Mouse (Mus musculus): ENCODE measurements at regions not wholly inside any gene's neighbourhood (a gene's known extent, or its start where the extent isn't known, plus 50 kb on each side); places are given as distances from the start of the nearest gene placed in this dataset.

DNA sequence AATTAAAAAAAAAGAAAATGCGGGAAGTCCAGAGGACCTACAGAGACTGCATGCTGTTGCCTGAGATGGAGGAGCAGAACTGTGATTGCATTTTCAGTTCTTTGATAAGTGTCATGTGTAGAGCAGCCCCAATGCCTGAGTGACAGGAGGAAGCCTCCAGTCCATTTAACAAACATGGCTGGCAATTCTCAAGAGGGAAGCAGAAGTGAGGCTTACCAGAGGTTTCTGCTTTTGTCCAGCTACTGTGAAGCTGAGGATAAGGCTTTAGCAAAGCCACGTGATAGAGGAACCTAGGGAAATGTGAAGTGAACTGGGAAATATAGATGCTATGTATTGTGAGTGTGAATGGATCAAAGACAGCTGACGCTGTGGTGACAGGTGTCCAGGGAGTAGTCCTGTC, 56.6 kb downstream of the Sucnr1 start:
- DNase-seq (ENCODE audit: low spot score in 2 of 2) = no peak

DNA sequence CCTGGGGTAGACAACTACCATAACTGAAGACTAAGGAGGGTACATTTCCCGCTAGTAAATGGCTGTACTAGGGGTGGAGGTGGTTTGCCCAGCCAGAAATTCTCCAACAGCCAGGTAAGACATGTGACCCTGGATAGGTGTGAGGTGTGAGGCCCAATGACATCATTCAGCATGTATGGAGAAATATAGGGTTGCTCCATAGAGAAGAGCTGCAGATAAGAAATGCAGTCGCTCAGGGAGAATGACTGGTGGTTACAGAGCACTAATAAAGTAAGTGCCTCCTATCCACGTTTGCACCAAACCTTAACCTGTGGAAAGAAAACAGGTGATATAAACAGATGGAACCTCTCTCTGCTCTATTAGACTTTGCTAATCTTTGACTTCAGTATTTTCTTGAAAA, 78.2 kb downstream of the Sucnr1 start:
- no peak for DNase-seq (ENCODE audit: low spot score in 2 of 2)

DNA sequence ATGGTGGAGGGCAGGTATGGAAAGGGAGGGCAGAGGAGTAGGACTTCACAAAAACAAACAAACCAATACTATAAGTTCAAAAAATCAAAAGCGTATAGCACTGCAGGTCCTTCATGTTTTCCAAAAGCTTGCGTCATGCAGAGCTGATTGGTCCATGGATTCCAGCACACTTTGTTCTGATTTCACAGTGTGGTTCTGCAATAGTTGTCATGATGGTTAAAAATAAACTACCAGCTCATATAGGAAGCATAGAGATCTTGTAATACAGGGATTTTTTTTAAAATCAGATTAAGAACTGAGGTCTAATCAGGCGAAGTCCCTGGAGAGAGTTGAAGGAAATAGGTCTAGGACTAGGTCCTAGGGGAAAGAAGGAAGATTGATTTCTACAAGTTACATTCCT, 86.0 kb downstream of the Sucnr1 start:
- no peak for DNase-seq (ENCODE audit: low spot score in 2 of 2)

DNA sequence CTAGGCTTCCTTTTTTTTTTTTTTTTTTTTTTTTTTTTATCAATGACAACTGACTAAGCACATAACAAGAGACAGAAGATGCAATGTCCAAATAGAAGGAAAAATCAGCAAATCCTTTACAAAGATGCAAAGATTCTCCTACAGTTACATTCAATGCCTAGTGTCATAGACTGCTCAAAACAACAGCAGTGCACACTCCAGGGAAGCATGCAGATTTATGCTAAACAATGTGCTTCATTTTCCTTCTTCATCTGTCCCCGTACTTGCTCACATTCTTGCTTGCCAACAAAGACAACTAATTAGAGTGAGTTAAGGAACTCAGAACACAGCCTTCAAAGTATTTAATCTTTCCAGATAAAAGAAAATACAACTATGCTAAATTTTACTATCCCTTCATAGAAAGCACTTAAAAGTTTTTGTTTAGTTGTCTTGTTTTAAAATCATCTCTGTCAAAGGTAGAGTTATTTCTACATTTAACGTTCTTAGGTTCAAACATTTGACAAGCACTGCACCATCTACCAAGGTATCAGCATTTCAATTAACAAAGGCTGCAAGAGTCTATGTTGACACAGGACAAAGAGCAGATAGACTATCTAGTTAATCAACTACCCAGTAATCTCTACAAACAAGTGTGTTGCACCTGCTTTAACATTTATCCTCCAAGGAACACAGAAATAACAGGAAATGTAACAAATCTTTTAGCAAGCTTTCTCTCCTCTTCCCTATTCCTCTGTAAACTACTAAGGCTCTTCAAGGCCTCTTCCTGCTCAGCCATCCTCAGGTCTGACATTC, 86.7 kb downstream of the Sucnr1 start:
- no peak for DNase-seq (ENCODE audit: low spot score in 2 of 2)

DNA sequence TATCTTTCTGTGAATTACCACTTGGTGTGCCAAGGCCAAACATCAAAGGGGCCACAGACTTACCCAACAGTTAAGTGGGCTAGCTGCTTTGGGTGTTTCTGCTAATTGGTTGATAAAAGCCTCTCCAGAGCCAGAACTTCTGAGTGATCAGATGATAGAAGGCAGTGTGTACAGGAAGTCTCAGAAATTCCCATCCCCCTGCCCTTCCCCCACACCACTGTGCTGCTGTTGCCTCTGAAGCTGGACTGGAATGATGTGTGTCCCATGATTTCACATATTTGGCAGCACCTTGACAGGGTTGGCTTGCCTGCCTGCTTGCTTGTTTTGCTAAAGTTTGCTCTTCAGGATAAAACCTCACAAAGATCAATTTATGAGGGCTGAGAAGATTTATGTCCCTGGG, 87.9 kb downstream of the Sucnr1 start:
- no peak for DNase-seq (ENCODE audit: low spot score in 2 of 2)

DNA sequence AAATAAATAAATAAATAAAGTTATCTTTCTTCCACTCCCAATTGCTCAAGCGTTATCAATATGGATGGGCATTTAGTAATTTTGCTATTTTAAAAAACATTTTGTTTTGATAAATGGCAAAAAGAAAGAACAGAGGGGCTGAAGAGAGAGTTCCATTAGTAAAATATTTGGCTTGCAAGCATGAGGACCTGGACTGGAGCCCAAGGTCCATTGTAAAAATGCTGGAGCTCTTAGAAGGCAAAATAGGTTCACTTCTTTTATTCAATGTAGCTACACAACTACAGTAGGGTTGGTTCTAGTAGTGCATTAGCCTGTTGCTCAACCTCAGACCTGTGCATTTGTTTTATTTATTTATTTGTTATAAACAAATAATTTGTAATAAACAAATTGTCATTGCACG, 102.8 kb downstream of the Sucnr1 start:
- DNase-seq (ENCODE audit: low spot score in 2 of 2) = no peak

DNA sequence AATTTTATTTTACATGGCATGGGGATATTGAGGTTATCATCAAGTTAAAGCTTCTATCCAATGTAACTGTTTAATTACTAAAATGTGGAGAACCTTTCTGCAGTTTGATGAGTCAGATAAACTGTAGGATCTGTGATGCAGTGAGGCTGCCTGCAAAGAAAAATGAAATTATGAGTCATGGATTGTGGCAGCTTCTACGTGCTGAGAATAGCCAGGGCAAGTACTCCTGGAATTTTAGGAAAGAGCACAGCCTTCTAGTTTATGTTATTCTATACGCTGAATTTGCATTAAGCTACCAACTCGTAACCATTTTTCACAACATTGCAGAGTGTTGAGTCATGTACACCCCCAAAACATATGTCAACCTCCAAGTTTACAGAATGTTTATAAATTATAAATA, 114.4 kb downstream of the Sucnr1 start:
- DNase-seq (ENCODE audit: low spot score in 2 of 2) = peak in 1 of 2 experiments; percentile 28

DNA sequence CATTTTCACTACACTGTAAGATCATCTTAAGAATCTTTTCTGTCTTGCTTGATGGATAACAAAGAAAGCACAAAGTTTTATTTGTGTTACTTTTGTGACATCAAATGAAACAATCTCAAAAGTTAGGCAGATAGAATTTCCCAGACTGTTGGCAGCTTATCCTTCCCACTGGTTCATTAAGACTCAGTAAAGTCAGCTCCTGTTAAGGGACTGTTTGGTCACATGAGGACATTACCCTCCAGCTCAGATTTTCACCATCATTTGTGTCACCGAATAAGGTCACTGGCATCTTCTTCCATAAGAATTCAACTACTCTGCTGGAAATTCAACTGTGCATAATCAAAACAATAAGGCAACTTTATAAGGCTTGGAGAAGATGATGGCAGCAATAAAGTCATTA, 126.3 kb downstream of the Sucnr1 start:
- DNase-seq (ENCODE audit: low spot score in 2 of 2) = no peak

DNA sequence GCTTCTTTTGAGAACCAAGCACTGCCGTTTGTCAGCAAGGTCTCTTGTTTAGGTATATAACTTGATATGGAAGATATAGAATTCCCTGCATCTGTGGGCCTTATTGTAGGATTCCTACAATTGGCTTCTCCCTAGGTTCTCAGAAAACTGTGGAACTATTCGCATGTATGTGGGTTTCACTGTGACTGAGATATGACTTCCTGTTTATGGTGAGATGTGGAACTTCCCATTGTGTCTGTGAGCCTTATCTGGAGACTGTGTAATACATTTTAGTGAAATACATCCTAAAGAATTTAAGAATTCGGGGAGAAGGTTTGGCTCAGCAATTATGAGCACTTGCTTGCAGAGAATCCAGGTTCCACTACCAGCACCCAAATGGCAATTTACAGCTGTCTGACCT, 137.3 kb downstream of the Sucnr1 start:
- no peak for DNase-seq (ENCODE audit: low spot score in 2 of 2)

DNA sequence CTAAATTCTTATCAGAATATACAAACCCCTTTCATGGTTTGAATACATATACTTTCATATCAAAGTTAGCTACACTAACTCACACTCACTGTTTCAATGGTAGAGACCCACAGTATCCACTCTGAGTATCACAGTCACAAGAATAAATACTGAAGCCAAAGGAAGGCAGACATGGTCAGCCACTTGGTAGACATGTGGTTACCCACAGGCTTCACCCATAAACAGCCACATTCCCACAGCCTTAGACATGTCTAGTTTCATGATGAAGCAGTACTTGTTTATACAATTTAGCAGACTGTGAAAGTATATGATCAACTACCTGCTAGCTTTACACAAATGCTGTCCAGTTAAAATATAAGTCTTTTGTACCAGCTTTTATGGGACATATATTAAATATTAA, 159.0 kb downstream of the Sucnr1 start:
- DNase-seq (ENCODE audit: low spot score in 2 of 2) = no peak

DNA sequence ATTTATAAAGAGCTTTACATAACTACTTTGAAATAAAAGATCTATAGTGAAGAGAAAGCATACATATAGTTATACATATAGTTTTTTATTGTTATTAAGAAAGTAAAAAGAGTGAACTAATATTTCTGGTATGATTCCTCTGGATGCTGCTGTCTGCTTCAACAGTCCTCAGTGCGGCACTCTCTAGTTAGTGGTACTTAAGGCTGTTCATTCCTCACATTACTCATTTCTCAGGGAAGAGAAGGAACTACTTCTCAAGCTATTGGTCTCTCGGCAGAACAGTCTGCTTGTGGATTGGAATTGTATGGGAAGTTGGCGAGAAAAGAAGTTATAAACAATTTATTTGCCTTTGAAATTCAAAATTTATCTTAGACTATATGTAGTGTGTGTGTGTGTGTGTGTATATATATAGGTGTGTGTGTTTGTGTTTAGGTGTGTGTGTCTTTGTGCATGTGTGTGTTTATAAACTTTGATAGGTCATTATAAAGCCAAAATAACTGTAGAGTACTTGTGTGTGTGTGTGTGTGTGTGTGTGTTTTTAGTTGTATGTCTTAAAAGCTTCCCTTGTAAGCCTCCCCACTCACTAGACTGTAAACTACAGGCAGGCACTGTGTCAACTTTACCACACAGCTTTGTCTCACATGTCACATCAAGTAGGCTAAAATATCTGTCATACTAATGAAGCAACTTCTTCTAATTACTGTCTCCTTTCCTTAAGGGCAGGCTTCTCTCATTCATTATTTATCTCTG, 185.2 kb downstream of the Sucnr1 start:
- DNase-seq (ENCODE audit: low spot score in 2 of 2) = no peak

DNA sequence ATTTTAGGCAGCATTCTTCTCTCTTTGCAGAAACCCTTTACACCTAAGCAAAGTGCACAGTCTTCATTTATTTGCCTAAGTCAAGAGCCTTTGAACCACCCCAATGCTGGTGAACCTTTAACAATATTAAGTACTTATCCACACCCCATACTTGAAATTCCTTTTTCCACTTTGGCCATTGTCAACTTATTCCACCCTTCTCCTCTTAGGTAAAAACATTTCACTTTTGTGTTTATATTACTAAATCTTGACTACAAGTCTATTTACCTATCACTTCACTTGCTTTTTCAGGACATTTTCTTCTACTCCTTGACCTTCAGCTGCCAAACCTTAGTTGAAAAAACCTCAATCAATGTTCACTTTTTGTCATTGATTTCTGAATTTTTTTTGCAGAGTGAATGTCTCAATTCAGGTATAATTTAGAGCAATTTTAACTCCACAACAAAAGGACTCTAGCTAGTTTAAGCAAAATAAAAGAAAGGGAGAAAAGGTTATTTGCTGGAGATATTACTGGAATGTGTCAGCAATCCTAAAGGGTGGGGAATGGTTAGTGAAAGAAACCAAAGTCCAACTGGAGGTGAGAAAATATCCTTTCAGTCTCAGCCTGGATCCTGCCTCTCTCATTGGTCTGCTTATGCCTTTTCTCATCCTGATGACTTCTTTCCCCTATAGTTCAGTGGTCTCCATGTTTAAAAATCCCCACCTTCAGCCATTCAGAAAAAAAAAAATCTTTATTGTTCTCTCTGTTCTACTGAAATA, 185.9 kb downstream of the Sucnr1 start:
- no peak for DNase-seq (ENCODE audit: low spot score in 2 of 2)

DNA sequence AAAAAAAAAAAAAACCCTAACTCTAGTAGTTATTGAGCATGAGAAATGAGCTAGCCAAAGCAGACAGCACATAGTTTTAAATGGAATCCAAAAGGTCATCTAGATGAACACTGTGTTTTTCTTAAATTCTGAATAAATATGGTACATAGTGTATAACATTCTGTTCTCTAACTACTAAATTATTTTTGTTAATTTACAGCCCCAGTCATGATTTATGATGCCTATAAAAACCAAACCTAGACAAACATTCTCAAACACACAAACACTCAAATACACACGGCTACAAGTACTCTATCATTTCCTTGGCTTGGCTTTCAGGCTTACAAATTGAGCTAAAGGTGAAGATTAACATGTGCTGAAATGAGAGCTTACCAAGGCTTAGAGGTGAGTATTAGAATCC, 188.8 kb downstream of the Sucnr1 start:
- DNase-seq (ENCODE audit: low spot score in 2 of 2) = no peak

DNA sequence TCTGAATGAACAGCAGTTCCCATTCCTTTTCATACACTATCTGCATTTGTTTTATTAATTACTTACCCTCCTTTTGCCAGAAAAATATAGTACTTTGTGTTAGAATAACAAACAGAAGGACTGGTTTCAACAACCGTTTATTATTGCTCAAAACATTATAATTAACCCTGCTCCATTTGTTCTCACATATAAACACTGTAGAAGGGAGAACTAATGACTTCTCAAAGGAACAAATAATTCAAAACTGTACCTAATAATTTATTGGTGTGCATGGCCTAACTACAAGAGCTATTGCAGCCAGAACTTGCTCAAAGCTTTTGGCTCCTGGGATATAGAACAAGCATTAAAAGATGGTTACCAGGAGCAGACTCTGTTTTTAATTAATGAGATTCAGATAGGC, 192.1 kb downstream of the Sucnr1 start:
- no peak for DNase-seq (ENCODE audit: low spot score in 2 of 2)

DNA sequence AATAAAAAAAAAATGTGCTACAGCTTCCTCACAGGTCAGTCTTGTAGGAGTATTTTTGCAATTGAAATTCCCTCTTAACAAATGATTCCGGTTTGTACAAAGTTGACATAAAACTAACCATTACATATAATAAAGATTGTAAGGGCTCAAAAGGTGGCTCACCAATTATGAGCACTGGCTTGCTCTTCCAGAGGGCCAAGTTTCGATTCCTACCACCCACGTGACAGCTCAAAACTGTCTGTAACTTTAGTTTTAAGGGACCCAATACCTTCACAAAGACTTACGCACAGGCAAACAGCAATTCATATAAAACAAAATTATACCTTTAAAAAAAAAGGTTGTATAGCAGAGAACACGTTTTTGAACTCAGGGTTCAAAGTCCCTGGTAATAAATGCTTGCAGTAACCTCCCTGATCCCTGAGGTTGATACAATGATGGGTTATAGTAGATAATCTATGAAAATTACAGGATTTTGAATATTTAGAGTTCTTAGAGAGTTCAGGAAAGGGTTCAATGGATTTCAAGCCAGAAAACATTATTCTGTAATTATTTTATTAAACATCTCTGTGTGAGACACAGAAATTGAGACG, 193.7 kb downstream of the Sucnr1 start:
- DNase-seq (ENCODE audit: low spot score in 2 of 2) = no peak

DNA sequence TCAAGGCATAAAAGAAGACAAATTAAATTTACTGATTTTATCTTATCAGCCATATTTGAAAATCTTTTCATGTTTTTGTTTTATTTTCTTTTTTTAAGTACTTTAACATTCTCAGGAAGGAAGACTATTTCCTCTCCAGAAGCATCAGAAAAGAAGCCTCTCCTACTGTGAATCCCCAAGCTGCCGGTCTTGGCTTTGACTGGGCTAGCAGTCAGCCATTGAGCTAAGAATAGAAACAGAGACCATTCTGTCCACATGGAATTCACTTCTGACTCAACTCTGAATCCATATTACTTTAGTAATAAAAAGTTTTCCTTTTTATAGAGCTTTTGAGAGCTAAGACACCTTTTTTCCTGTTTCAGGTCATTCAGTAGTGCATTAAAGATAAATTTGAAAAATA, 194.8 kb upstream of the Mbnl1 start:
- DNase-seq (ENCODE audit: low spot score in 2 of 2) = no peak

DNA sequence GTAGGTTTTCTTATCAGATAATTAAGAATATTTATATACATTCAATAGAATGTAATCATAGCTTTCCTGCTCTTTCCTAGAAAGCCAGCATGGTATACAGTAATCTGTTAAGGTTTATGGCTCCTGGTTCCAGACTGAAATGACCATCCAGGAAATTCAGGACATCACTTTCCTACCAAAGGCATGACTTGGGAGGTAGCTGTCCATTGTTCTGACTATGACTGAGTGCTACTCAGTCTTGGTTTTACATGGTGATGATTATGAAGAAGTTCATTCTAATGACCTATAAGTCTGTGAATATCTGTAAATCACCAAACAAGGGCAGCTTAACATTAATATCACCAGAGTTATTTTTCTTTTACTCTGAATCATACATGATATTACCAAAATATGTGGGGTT, 191.4 kb upstream of the Mbnl1 start:
- no peak for DNase-seq (ENCODE audit: low spot score in 2 of 2)

DNA sequence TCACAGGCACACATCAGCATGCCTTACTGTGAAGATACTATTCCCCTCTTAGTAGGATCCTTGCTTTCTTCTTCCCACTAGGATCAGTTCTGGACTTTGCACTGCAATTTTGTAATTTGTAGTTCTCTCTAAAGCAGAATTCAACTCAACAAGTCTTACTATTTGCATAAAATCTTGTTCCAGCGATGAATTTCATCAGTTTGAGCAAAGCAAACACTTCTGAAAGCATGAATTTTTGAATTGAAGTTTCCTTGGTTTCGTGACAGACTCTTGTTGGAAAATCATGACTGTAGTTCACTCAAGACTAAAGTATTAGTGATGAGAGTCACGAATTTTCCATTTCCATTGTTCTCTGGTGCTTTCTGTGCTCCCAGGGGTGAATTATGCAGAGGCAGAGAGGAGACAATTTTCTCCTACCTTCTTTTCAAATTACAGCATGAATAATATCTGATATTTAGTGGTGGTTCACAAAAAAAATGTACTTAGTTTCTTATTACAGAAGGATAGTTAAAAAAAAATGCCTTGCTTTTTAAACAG, 190.6 kb upstream of the Mbnl1 start:
- no peak for DNase-seq (ENCODE audit: low spot score in 2 of 2)

DNA sequence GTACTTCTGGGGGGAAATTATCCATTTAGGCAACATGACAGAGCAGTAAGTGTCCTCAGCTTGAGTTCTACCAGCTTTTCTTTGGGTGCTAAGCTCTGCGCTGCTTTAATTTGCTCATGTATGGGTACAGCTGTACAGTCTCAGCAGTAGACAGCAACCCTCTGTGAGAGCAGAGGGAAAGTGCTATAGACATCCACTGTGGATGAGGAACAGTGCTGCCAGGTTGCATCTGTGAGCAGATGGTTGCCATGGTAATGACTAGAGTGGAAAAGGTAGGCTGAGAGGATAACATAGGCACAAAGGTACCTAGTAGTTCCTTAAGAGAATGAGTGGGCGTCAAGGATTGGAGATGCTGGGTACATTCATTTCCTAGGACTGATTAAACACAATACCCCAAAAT, 180.5 kb upstream of the Mbnl1 start:
- DNase-seq (ENCODE audit: low spot score in 2 of 2) = peak; percentile 3 to 51

DNA sequence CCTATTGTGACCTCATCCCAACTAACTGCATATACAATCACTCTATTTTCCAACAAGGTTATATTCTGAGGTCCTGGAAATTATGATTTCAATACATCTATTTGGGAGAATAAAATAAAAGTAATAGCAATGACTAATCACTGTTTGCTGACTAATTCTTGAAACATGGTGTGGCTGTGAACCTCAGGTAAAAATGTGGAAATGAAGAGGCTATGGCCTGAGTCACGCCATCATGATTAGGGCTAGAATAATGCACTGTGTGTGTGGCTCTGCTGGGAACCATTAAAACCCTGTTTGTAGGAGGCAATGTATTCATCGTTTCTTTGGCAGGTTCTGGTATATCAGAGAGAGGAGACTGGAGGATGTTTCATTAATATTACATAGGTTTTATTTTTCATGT, 179.7 kb upstream of the Mbnl1 start:
- no peak for DNase-seq (ENCODE audit: low spot score in 2 of 2)

DNA sequence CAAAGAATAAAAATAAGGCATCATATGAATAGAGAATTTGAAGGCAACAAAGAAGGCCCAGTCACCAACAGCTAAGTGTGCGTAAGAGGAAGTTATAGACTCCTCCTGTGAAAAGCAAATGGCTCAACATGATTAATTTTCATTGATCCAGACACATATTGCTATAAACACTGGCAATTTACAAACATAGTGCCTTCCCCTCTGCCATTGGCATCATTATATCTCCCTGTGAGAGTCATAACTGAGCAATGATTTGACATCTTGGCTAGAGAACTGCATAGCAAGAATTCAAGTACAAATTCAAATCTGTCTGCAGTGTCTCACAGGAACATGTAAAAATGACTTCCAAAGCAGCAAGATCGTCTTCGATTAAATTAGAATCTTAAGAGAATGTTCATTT, 167.2 kb upstream of the Mbnl1 start:
- no peak for DNase-seq (ENCODE audit: low spot score in 2 of 2)

DNA sequence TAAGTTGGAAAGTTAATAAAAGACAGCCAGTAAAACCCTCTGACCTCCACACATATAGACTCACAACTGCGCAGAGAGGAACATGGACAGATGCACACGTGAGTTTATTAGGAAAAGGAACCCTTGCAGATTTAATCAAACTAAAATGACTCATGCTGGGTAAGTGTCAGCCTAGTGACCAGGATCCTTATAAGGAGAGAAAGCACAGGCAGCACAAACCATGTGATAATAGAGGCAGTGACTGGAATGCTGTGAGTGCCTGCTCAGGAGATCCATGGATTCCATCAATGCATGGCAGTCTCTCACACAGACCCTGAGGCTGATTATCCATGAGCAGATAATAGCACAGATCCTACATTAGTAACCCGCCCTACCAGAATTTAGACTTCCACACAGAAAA, 162.2 kb upstream of the Mbnl1 start:
- DNase-seq (ENCODE audit: low spot score in 2 of 2) = no peak

Measured in left cerebral cortex, adult 8-10 months (tissue).